Mouse (Mus musculus): ENCODE measurements around the gene Tmem221.

DNA sequence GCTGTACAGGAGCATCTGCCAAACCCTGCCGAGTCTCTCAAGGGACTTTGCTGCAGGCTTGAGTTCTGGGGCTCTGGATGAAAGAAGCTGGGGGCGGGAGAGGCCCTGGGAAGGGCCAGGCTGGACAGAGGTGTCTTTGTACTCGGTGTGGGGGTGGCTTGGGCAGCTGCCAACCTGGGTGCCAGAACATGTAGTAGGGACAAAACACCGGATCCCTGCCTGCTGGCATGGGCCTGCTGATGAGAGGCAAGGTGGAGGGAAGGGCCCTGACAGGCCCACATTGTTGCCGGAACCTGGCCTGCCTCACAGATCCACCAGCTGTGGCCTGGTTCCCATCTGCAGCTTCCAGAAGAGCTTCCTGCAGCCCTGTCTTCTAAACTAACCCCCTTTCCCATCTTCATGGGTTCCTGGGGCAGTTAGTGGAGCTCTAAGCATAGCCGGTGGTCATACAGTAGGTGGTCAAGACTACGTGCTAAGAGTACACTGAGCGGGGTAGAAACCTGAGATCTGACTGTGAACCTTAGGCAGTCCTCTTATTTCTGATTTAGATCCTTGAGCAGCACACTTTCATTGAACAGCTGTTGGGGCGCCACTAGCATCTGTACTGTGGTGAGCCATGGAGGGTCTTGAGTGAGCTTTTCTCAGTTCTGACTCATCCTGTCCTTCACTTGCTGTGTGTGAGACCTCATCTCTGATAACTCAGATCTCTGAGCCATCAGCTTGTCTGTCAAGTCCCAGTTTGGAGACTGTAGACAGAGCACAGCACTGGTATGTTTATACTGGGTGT is 14.4 kb upstream of the Tmem221 start:
- TF ChIP-seq CTCF (conservative IDR thresholded peaks at IDR 0.05; ENCODE audit: low read length) (no peak), POU5F1 (IDR thresholded peaks at IDR 0.05; ENCODE audit: borderline replicate concordance, low read length) (no peak)
